Mouse (Mus musculus): Measurements from ENCODE around the gene Coro2b.

The Coro2b gene

GRCm38 (mm10) chr9:62540166-62540565 lies 3.3 kb upstream of the Coro2b start:
- ATAC-seq (ENCODE audit: low TSS enrichment) = no peak

- ATAC-seq (ENCODE audit: low TSS enrichment) = no peak
Observed at GRCm38 (mm10) chr9:62539251-62539711, 2.4 kb upstream of the Coro2b start.

- no peak for ATAC-seq (ENCODE audit: low TSS enrichment)
Observed at GRCm38 (mm10) chr9:62537941-62538340, 1.1 kb upstream of the Coro2b start.

- peak; percentile 27; the same call in 1 of the 2 replicates for ATAC-seq (ENCODE audit: low TSS enrichment)
Observed at GRCm38 (mm10) chr9:62536119-62536654, 657 bp downstream of the Coro2b start.

- no peak for ATAC-seq (ENCODE audit: low TSS enrichment)
Observed at GRCm38 (mm10) chr9:62535566-62535965, 1.3 kb downstream of the Coro2b start.

- ATAC-seq (ENCODE audit: low TSS enrichment) = no peak
Observed at GRCm38 (mm10) chr9:62534691-62535090, 2.2 kb downstream of the Coro2b start.

- no peak for ATAC-seq (ENCODE audit: low TSS enrichment)
Observed at GRCm38 (mm10) chr9:62534158-62534557, 2.7 kb downstream of the Coro2b start.

- no peak for ATAC-seq (ENCODE audit: low TSS enrichment)
Observed at GRCm38 (mm10) chr9:62532876-62533275, 4.0 kb downstream of the Coro2b start.

GRCm38 (mm10) chr9:62531459-62532275 lies 5.2 kb downstream of the Coro2b start:
- ATAC-seq (ENCODE audit: low TSS enrichment) = peak; percentile 32

- peak; percentile 51 for ATAC-seq (ENCODE audit: low TSS enrichment)
Observed at GRCm38 (mm10) chr9:62528527-62528926, 8.3 kb downstream of the Coro2b start.

GRCm38 (mm10) chr9:62526858-62527257 lies 10.0 kb downstream of the Coro2b start:
- ATAC-seq (ENCODE audit: low TSS enrichment) = no peak

GRCm38 (mm10) chr9:62526451-62526850 lies 10.4 kb downstream of the Coro2b start:
- 0 out of 2 replicates have a peak, but pooled peaks have one; percentile 7 for ATAC-seq (ENCODE audit: low TSS enrichment)

GRCm38 (mm10) chr9:62524761-62525308 lies 12.0 kb downstream of the Coro2b start:
- ATAC-seq (ENCODE audit: low TSS enrichment) = no peak

GRCm38 (mm10) chr9:62522791-62523471 lies 13.9 kb downstream of the Coro2b start:
- ATAC-seq (ENCODE audit: low TSS enrichment) = no peak

- no peak for ATAC-seq (ENCODE audit: low TSS enrichment)
Observed at GRCm38 (mm10) chr9:62522211-62522610, 14.6 kb downstream of the Coro2b start.

- peak; percentile 15; the same call in 1 of the 2 replicates for ATAC-seq (ENCODE audit: low TSS enrichment)
Observed at GRCm38 (mm10) chr9:62521541-62521940, 15.3 kb downstream of the Coro2b start.

GRCm38 (mm10) chr9:62520933-62521332 lies 15.9 kb downstream of the Coro2b start:
- ATAC-seq (ENCODE audit: low TSS enrichment) = no peak

GRCm38 (mm10) chr9:62519787-62520503 lies 16.9 kb downstream of the Coro2b start:
- ATAC-seq (ENCODE audit: low TSS enrichment) = no peak

- no peak for ATAC-seq (ENCODE audit: low TSS enrichment)
Observed at GRCm38 (mm10) chr9:62519334-62519733, 17.5 kb downstream of the Coro2b start.

GRCm38 (mm10) chr9:62518572-62518971 lies 18.3 kb downstream of the Coro2b start:
- ATAC-seq (ENCODE audit: low TSS enrichment) = no peak

GRCm38 (mm10) chr9:62517112-62517957 lies 19.5 kb downstream of the Coro2b start:
- ATAC-seq (ENCODE audit: low TSS enrichment) = peak; percentile 45
